Mouse (Mus musculus) erythroblast, embryonic 14.5 days (primary cell): ENCODE results near the gene Phospho1. TPM values are rescaled to one million over a fixed set of nuclear protein-coding genes. Genes with fewer than 3 reads are reported as not detected.

Experiments used
- H3K27me3 ChIP-seq: 2 replicates; pipeline ENCODE4 v1.6.1; 2012; ENCODE audit warnings: inconsistent platforms; ENCODE audit not compliant: control insufficient read depth
- H3K36me3 ChIP-seq: 2 replicates; pipeline ENCODE4 v1.6.1; 2012; ENCODE audit warnings: mild to moderate bottlenecking, inconsistent platforms; ENCODE audit not compliant: control insufficient read depth
- H3K4me1 ChIP-seq: 2 replicates; pipeline ENCODE4 v1.6.1; 2012; ENCODE audit warnings: inconsistent platforms; ENCODE audit not compliant: control insufficient read depth
- H3K4me3 ChIP-seq: replicated peaks from 2 replicates; pipeline ENCODE3; 2012; ENCODE audit warnings: moderate library complexity, mild to moderate bottlenecking, inconsistent platforms
- H3K9me3 ChIP-seq: 2 replicates; pipeline ENCODE4 v1.6.1; 2012; ENCODE audit warnings: low read length, inconsistent platforms, mixed read lengths; ENCODE audit not compliant: control insufficient read depth
- GATA1 ChIP-seq: IDR thresholded peaks from 2 replicates; pipeline ENCODE4 v1.6.1; 2012; ENCODE audit warnings: low read length, inconsistent platforms, mixed read lengths
- TAL1 ChIP-seq: IDR thresholded peaks from 3 replicates; pipeline ENCODE4 v1.6.1; 2012; ENCODE audit warnings: low read length, inconsistent platforms, mixed read lengths
- polyA plus RNA-seq: library from polyadenylated mRNA; stranded (reverse); fragments of >175 nt; gene quantifications from 2 replicates; pipeline ENCODE4 v1.2.3, GENCODE M21; 2012

Gene Phospho1
- polyA plus RNA-seq, 1 experiment: 210 TPM

GRCm38 (mm10) chr11:95843421-95843950, 19.2 kb downstream of the Phospho1 start:
- Histone ChIP-seq H3K4me3 (no peak overlapping the region), H3K4me1 (peaks cover 29% of the 10 kb centered on the region), H3K36me3 (no peaks in the 10 kb centered on the region)

GRCm38 (mm10) chr11:95844935-95845334, 20.6 kb downstream of the Phospho1 start:
- Histone ChIP-seq H3K4me1 (peaks cover 27% of the 10 kb centered on the region), H3K36me3 (no peaks in the 10 kb centered on the region), H3K27me3 (peaks cover 36% of the 10 kb centered on the region), H3K9me3 (0 out of 2 replicates have a peak, but pooled peaks cover 3% of the 10 kb centered on the region), H3K4me3 (no peak overlapping the region)
- TF ChIP-seq TAL1 (no peak), GATA1 (no peak)

More at GRCm38 (mm10) chr11:95843421-95843950, 19.2 kb downstream of the Phospho1 start:
- TF ChIP-seq TAL1 (no peak), GATA1 (no peak)
- 0 out of 2 replicates have a peak, but pooled peaks cover 3% of the 10 kb centered on the region for H3K9me3 ChIP-seq
- peaks cover 36% of the 10 kb centered on the region for H3K27me3 ChIP-seq

GRCm38 (mm10) chr11:95850898-95851297, 26.6 kb downstream of the Phospho1 start:
- Histone ChIP-seq H3K4me3 (no peak overlapping the region), H3K27me3 (peaks cover 8% of the 10 kb centered on the region), H3K36me3 (no peaks in the 10 kb centered on the region), H3K9me3 (peaks cover 6% of the 10 kb centered on the region), H3K4me1 (peaks cover 7% of the 10 kb centered on the region)
- TF ChIP-seq GATA1: no peak
- TF ChIP-seq TAL1: no peak

GRCm38 (mm10) chr11:95853684-95854083, 29.4 kb downstream of the Phospho1 start:
- Histone ChIP-seq H3K9me3 (peaks cover 4% of the 10 kb centered on the region), H3K36me3 (no peaks in the 10 kb centered on the region), H3K4me1 (peaks cover 23% of the 10 kb centered on the region), H3K4me3 (no peak overlapping the region), H3K27me3 (peaks cover 7% of the 10 kb centered on the region)
- no peak for TF ChIP-seq GATA1
- TF ChIP-seq TAL1: no peak

- Histone ChIP-seq H3K9me3 (peaks cover 4% of the 10 kb centered on the region), H3K36me3 (peaks cover 15% of the 10 kb centered on the region), H3K4me1 (peaks cover 41% of the 10 kb centered on the region), H3K4me3 (peak overlapping the region; percentile 66), H3K27me3 (peaks cover 2% of the 10 kb centered on the region)
- TF ChIP-seq GATA1: no peak
- no peak for TF ChIP-seq TAL1
Measured at GRCm38 (mm10) chr11:95857306-95857705, 33.0 kb downstream of the Phospho1 start.

GRCm38 (mm10) chr11:95857716-95858527, 33.6 kb downstream of the Phospho1 start:
- H3K27me3 ChIP-seq: no peaks in the 10 kb centered on the region
- peaks cover 41% of the 10 kb centered on the region for H3K4me1 ChIP-seq
- H3K9me3 ChIP-seq: peaks cover 4% of the 10 kb centered on the region
- TF ChIP-seq GATA1 (no peak), TAL1 (no peak)
- peaks cover 21% of the 10 kb centered on the region for H3K36me3 ChIP-seq
- peak overlapping the region; percentile 66 for H3K4me3 ChIP-seq

GRCm38 (mm10) chr11:95858528-95859467, 34.5 kb downstream of the Phospho1 start:
- peaks cover 36% of the 10 kb centered on the region for H3K4me1 ChIP-seq
- H3K27me3 ChIP-seq: no peaks in the 10 kb centered on the region
- peaks cover 27% of the 10 kb centered on the region for H3K36me3 ChIP-seq
- TF ChIP-seq TAL1 (no peak), GATA1 (no peak)
- peaks cover 4% of the 10 kb centered on the region for H3K9me3 ChIP-seq
- peak overlapping the region; percentile 66 for H3K4me3 ChIP-seq

GRCm38 (mm10) chr11:95859468-95859855, 35.2 kb downstream of the Phospho1 start:
- H3K4me1 ChIP-seq: peaks cover 34% of the 10 kb centered on the region
- no peaks in the 10 kb centered on the region for H3K27me3 ChIP-seq
- peak overlapping the region; percentile 66 for H3K4me3 ChIP-seq
- TF ChIP-seq GATA1: no peak
- TF ChIP-seq TAL1: no peak
- peaks cover 4% of the 10 kb centered on the region for H3K9me3 ChIP-seq
- peaks cover 27% of the 10 kb centered on the region for H3K36me3 ChIP-seq
